Mouse (Mus musculus): Measurements from ENCODE around the gene Hs2st1.

DNA sequence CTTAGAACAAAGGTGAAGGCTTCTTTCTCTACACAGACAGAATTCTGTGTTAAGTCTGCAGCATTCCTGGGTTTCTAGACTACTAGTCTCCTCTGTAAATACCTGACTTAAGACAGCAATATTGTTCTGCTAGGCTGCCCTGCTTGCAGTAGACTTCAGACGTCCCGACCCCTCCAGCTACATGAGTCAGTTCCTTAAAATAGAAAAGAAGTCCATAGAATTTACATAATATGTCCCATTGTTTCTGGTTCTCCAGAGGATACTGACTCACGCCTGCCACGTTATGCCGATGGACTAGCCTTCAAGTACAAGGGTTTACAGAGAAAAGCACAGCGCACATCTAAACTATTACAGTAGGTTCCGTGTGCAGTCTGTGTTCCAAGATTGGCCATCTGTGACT is 34.2 kb upstream of the Hs2st1 start:
- TF ChIP-seq CTCF (IDR thresholded peaks at IDR 0.05; ENCODE audit: low read depth): no peak
- no peak for TF ChIP-seq EP300 (optimal IDR thresholded peaks at IDR 0.05)

All from stomach, postnatal 0 days (tissue).